Mouse (Mus musculus) liver, embryonic 14.5 days (tissue): ENCODE measurements at regions not wholly inside any gene's neighbourhood (a gene's known extent, or its start where the extent isn't known, plus 50 kb on each side); places are given as distances from the start of the nearest gene placed in this dataset.

ENCODE experiments used
- CTCF ChIP-seq: IDR thresholded peaks from 2 replicates; pipeline ENCODE4 v1.5.1; 2016; ENCODE audit warnings: antibody characterized with exemption, low read depth, control low read depth
- EP300 ChIP-seq: IDR thresholded peaks from 2 replicates; pipeline ENCODE4 v1.6.1; 2016; ENCODE audit warnings: antibody characterized with exemption, low read depth

GRCm38 (mm10) chr11:113028235-113028919 lies 246.4 kb downstream of the Sox9 start:
- TF ChIP-seq EP300 (no peak), CTCF (no peak)
